Mouse (Mus musculus) limb, embryonic 12.5 days (tissue): ENCODE data around the gene Pnma5. TPM values are rescaled to one million over a fixed set of nuclear protein-coding genes. Genes with fewer than 3 reads are reported as not detected.
A peak's percentile ranks its signal among the peaks of the same experiment; 100 is the strongest.

Experiments
- microRNA counts: library from miRNA; unstranded; fragments of <30 nt; microRNA quantifications from one replicate; lab custom pipeline; 2017
- microRNA-seq: library from miRNA; unstranded; fragments of <30 nt; microRNA quantifications from one replicate; pipeline ENCODE4, GENCODE M21; 2017
- polyA plus RNA-seq: library from polyadenylated mRNA; unstranded; fragments of >200 nt; fragmentation: Nextera tagmentation; extraction: Ambion mirVana; gene quantifications from 2 replicates; pipeline ENCODE4 v1.2.1, GENCODE M21; 2016

The Pnma5 gene
- polyA plus RNA-seq, 1 experiment from 2014 or later, result 0.09 TPM

MicroRNA genes within 50 kb of the gene (microRNA counts, 519-probe panel; counts per million panel counts)
- microRNA mmu-miR-2137 (lab: Ali Mortazavi, UCI), result not detected

Small RNA genes lying within 50 kb of the gene (microRNA-seq; reads per million reads assigned to microRNA genes)
- gene Mir2137, result 3.0 reads per million, percentile 8 among the genes with 10 or more reads in this experiment

Other genes starting within 250 kb of the Pnma5 start
- gene Gabrq, start 211.9 kb downstream of the Pnma5 start, polyA plus RNA-seq, result 0.09 TPM in 1 of 2 replicates, not detected in the other
- gene Cetn2, start 118.7 kb downstream of the Pnma5 start, polyA plus RNA-seq, result 82.8 and 85.6 TPM in 2 replicates
- 22.5 and 24.3 TPM in 2 replicates for gene Nsdhl, start 118.5 kb downstream of the Pnma5 start, polyA plus RNA-seq
- gene Zfp185, start 49.8 kb downstream of the Pnma5 start, polyA plus RNA-seq, result 7.9 and 9.4 TPM in 2 replicates
- gene Pnma3, start 27.7 kb upstream of the Pnma5 start, polyA plus RNA-seq, result 0.26 and 0.27 TPM in 2 replicates
- 0.65 and 0.87 TPM in 2 replicates for gene Xlr4a, start 45.4 kb upstream of the Pnma5 start, polyA plus RNA-seq
- gene Xlr3a, start 60.0 kb upstream of the Pnma5 start, polyA plus RNA-seq, result 3.8 and 5.0 TPM in 2 replicates
- gene Gm14685, start 79.9 kb upstream of the Pnma5 start, polyA plus RNA-seq, result 0.08 TPM in 1 of 2 replicates, not detected in the other
- not detected in 2 replicates for gene Xlr5b, start 111.7 kb upstream of the Pnma5 start, polyA plus RNA-seq
- gene DXBay18, start 112.3 kb upstream of the Pnma5 start, polyA plus RNA-seq, result not detected in 2 replicates
- not detected in 2 replicates for gene Spin2d, start 139.9 kb upstream of the Pnma5 start, polyA plus RNA-seq
- gene Xlr3b, start 155.1 kb upstream of the Pnma5 start, polyA plus RNA-seq, result 14.4 and 15.3 TPM in 2 replicates
- gene Xlr4b, start 177.2 kb upstream of the Pnma5 start, polyA plus RNA-seq, result 0.67 and 0.73 TPM in 2 replicates
- 11.3 and 11.4 TPM in 2 replicates for gene F8a, start 191.2 kb upstream of the Pnma5 start, polyA plus RNA-seq
- gene Xlr4c, start 206.0 kb upstream of the Pnma5 start, polyA plus RNA-seq, result not detected in 2 replicates
- 0.16 and 0.40 TPM in 2 replicates for gene Xlr3c, start 228.3 kb upstream of the Pnma5 start, polyA plus RNA-seq